Mouse (Mus musculus) liver, adult 2 months (tissue): ENCODE measurements around the gene Plbd2. TPM values are rescaled to one million over a fixed set of nuclear protein-coding genes. Genes with fewer than 3 reads are reported as not detected.

Source experiments
- DNase-seq: peaks from one replicate; pipeline ENCODE4 v3.0.0-alpha.2; 2011; ENCODE audit warnings: low read depth, low spot score; ENCODE audit errors: extremely low read depth
- H3K27ac ChIP-seq: fragments of 200-500 bp; replicated peaks from 2 replicates; pipeline ENCODE4 v1.5.1; 2012; ENCODE audit warnings: low read depth, mild to moderate bottlenecking, control low read depth, inconsistent platforms, low read length; ENCODE audit not compliant: insufficient read depth
- H3K27me3 ChIP-seq: fragments of 200-500 bp; 2 replicates; pipeline ENCODE4 v1.6.1; 2012; ENCODE audit warnings: mild to moderate bottlenecking, moderate library complexity, low read length, inconsistent platforms; ENCODE audit not compliant: control insufficient read depth, insufficient read depth
- H3K36me3 ChIP-seq: fragments of 200-500 bp; 2 replicates; pipeline ENCODE4 v1.6.1; 2012; ENCODE audit warnings: low read length, inconsistent platforms; ENCODE audit not compliant: control insufficient read depth, insufficient read depth
- H3K4me1 ChIP-seq: fragments of 200-500 bp; 2 replicates; pipeline ENCODE4 v1.6.1; 2011; ENCODE audit warnings: low read length; ENCODE audit not compliant: control insufficient read depth, insufficient read depth
- H3K4me3 ChIP-seq: fragments of 200-500 bp; 2 replicates; pipeline ENCODE4 v1.5.1; 2011; ENCODE audit warnings: low read depth, mild to moderate bottlenecking, control low read depth, low read length, moderate library complexity; ENCODE audit not compliant: insufficient read depth
- H3K79me2 ChIP-seq: fragments of 200-500 bp; 2 replicates; pipeline ENCODE4 v1.6.1; 2012; ENCODE audit warnings: inconsistent platforms, mild to moderate bottlenecking, low read length, moderate library complexity; ENCODE audit not compliant: control insufficient read depth, insufficient read depth
- H3K9ac ChIP-seq: fragments of 200-500 bp; 2 replicates; pipeline ENCODE4 v1.6.1; 2012; ENCODE audit warnings: low read depth, mild to moderate bottlenecking, control low read depth, inconsistent platforms, low read length
- CTCF ChIP-seq: fragments of 200-500 bp; IDR thresholded peaks from 2 replicates; pipeline ENCODE4 v1.5.1; 2011; ENCODE audit warnings: low read depth, low read length, control low read depth
- POLR2A ChIP-seq: fragments of 200-500 bp; IDR thresholded peaks from 2 replicates; pipeline ENCODE4 v1.6.1; 2011; ENCODE audit warnings: low read length, control low read depth; ENCODE audit not compliant: insufficient read depth; ENCODE audit errors: extremely low read depth
- WGBS: fragments of 180-500 bp; shearing (Covaris S2); methylation state at CpG from one replicate; pipeline ENCODE4 v1.1.7; 2018; 5-methylcytosine and 5-hydroxymethylcytosine counted together
- polyA plus RNA-seq: library from polyadenylated mRNA; depleted of rRNA; stranded (reverse); fragments of >200 nt; gene quantifications from 2 replicates; pipeline ENCODE4 v1.2.3, GENCODE M21; 2012; rRNA removed
- total RNA-seq: library from RNA; depleted of rRNA; stranded (reverse); fragments of >200 nt; gene quantifications from 2 replicates; pipeline ENCODE4 v1.2.3, GENCODE M21; 2014; rRNA removed

The Plbd2 gene
- total and polyA plus RNA-seq, 2 experiments, result 18.1 to 42.0 TPM

GRCm38 (mm10) chr5:120437539-120437938 is 65.9 kb downstream of the Plbd2 start:
- TF ChIP-seq CTCF, result no peak
- TF ChIP-seq POLR2A, result no peak
- WGBS, result 8% methylated on average over 17 of the region's 17 CpGs
- H3K4me1 ChIP-seq, result no peaks in the 10 kb centered on the region

DNA sequence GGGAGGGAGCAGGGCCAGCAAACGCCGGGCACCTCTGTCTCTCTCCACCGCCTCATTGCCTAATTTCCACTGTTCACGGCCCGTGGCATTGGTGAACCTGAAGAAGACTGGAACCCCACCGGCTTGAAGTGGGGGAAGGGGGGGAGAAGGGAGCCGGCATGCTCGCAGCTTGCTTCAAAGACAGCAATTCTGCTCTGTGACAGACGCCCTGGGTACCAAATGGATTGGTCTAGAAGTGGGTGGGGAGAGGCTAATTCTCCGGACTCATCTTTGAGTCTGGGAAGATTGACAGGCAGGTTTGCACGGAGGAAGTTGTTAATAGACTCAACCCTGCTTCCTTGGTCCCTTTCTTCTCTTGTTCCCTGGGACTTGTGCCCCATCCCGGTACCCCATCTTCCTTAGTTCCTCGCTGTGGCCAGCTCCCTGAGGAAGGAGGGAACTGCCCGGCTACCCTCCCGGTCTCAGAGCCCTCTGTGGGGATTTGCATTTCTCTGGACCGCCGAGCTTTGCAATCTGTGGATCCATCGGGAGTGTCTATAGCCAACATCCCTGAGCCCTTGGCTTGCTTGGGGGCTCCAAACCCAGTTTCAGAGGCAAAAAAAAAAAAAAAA is 66.4 kb downstream of the Plbd2 start:
- Histone ChIP-seq H3K27ac (no peak overlapping the region), H3K27me3 (peaks cover 36% of the 10 kb centered on the region), H3K4me3 (no peak overlapping the region), H3K4me1 (no peaks in the 10 kb centered on the region), H3K9ac (no peak overlapping the region), H3K79me2 (no peaks in the 10 kb centered on the region), H3K36me3 (no peaks in the 10 kb centered on the region)
- no peak for TF ChIP-seq CTCF
- TF ChIP-seq POLR2A, result no peak
- 2% methylated on average over 18 of the region's 18 CpGs for WGBS
- DNase-seq, result no peak

More at GRCm38 (mm10) chr5:120437539-120437938, 65.9 kb downstream of the Plbd2 start:
- Histone ChIP-seq H3K27ac (no peak overlapping the region), H3K27me3 (peaks cover 31% of the 10 kb centered on the region), H3K79me2 (no peaks in the 10 kb centered on the region), H3K36me3 (no peaks in the 10 kb centered on the region), H3K4me3 (no peak overlapping the region), H3K9ac (no peak overlapping the region)
- DNase-seq, result no peak

GRCm38 (mm10) chr5:120435731-120436501 is 67.5 kb downstream of the Plbd2 start:
- H3K4me3 ChIP-seq, result no peak overlapping the region
- DNase-seq, result no peak
- H3K79me2 ChIP-seq, result no peaks in the 10 kb centered on the region
- 2% methylated on average over 47 of the region's 47 CpGs for WGBS
- H3K27ac ChIP-seq, result no peak overlapping the region
- TF ChIP-seq CTCF, result no peak
- H3K36me3 ChIP-seq, result no peaks in the 10 kb centered on the region
- peaks cover 46% of the 10 kb centered on the region for H3K27me3 ChIP-seq
- H3K4me1 ChIP-seq, result no peaks in the 10 kb centered on the region
- H3K9ac ChIP-seq, result no peak overlapping the region

DNA sequence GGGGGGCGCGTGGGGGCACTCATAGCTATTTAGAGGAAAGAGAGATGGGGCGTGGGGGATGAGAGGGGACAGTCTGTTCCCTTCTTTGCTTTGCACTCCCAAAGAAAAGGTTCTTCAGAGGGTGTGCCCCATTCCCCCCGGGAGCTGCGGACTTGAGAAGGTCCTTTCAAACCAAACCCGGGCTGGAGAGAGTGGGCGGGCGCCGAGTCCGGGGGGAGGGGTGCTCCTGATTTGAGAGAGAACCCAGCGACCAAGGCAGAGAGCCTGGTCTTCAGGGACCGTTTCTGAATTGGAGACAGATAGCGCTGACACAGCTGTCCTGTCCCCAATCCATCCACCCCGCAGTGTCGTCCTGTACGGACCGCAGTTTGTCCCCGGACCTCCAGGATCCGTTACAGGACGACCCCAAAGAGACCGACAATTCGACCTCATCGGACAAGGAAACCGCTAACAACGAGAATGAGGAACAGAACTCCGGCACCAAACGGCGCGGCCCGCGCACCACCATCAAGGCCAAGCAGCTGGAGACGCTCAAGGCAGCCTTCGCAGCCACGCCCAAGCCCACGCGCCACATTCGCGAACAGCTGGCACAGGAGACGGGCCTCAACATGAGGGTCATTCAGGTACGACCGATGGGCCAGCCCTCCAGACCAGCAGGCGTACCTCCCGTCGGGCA is 68.3 kb downstream of the Plbd2 start:
- TF ChIP-seq CTCF (no peak), POLR2A (no peak)
- H3K4me1 ChIP-seq, result no peaks in the 10 kb centered on the region
- H3K36me3 ChIP-seq, result no peaks in the 10 kb centered on the region
- peaks cover 48% of the 10 kb centered on the region for H3K27me3 ChIP-seq
- no peak overlapping the region for H3K9ac ChIP-seq
- H3K27ac ChIP-seq, result no peak overlapping the region
- no peak for DNase-seq
- 2% methylated on average over 44 of the region's 44 CpGs for WGBS
- H3K4me3 ChIP-seq, result no peak overlapping the region
- H3K79me2 ChIP-seq, result no peaks in the 10 kb centered on the region

DNA sequence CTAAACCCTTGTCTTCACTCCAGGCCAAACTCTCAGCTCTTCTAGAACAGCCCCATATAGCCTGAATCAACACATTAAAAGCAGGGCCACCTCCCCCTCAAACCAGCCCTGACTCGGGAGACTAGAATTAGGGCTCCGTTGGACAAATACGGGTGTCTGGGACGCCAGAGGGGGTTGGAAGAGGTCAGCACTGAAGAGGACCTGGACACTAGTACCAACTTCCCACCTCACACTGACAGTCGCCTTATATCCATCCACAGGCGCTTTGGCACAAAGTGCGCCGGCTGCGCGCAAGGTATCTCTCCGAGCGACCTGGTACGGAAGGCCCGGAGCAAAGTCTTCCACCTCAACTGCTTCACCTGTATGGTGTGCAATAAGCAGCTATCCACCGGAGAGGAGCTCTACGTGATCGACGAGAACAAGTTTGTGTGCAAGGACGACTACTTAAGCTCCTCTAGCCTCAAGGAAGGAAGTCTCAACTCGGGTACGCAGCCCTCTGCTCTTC is 69.1 kb downstream of the Plbd2 start:
- Histone ChIP-seq H3K79me2 (no peaks in the 10 kb centered on the region), H3K4me3 (no peak overlapping the region), H3K9ac (no peak overlapping the region), H3K27ac (no peak overlapping the region), H3K36me3 (no peaks in the 10 kb centered on the region), H3K27me3 (peaks cover 40% of the 10 kb centered on the region), H3K4me1 (no peaks in the 10 kb centered on the region)
- WGBS, result 6% methylated on average over 21 of the region's 21 CpGs
- TF ChIP-seq POLR2A (no peak), CTCF (no peak)
- DNase-seq, result no peak

Other genes with a start within 250 kb of the Plbd2 start
- not detected in 2 replicates for gene Lhx5, start 71.9 kb downstream of the Plbd2 start, total RNA-seq
- gene Lhx5, start 71.9 kb downstream of the Plbd2 start, polyA plus RNA-seq, result not detected in 2 replicates
- 11.7 and 23.2 TPM in 2 replicates for gene Sdsl, start 30.8 kb downstream of the Plbd2 start, total RNA-seq
- 18.6 and 25.9 TPM in 2 replicates for gene Sdsl, start 30.8 kb downstream of the Plbd2 start, polyA plus RNA-seq
- gene Sds, start 27.1 kb downstream of the Plbd2 start, total RNA-seq, result 410 and 645 TPM in 2 replicates
- 648 and 709 TPM in 2 replicates for gene Sds, start 27.1 kb downstream of the Plbd2 start, polyA plus RNA-seq
- 40.6 and 78.9 TPM in 2 replicates for gene Slc8b1, start 7.5 kb upstream of the Plbd2 start, total RNA-seq
- gene Slc8b1, start 7.5 kb upstream of the Plbd2 start, polyA plus RNA-seq, result 47.6 and 52.4 TPM in 2 replicates
- gene Tpcn1, start 85.0 kb upstream of the Plbd2 start, total RNA-seq, result 7.6 and 11.5 TPM in 2 replicates
- 51.9 and 78.1 TPM in 2 replicates for gene Tpcn1, start 85.0 kb upstream of the Plbd2 start, polyA plus RNA-seq
- gene Iqcd, start 85.4 kb upstream of the Plbd2 start, total RNA-seq, result 0.09 TPM in 1 of 2 replicates, not detected in the other
- 0.15 and 0.22 TPM in 2 replicates for gene Iqcd, start 85.4 kb upstream of the Plbd2 start, polyA plus RNA-seq
- 4.4 and 5.9 TPM in 2 replicates for gene Rita1, start 109.0 kb upstream of the Plbd2 start, total RNA-seq
- 9.1 and 10.5 TPM in 2 replicates for gene Rita1, start 109.0 kb upstream of the Plbd2 start, polyA plus RNA-seq
- 15.2 and 19.8 TPM in 2 replicates for gene Ddx54, start 109.1 kb upstream of the Plbd2 start, total RNA-seq
- 24.2 and 24.6 TPM in 2 replicates for gene Ddx54, start 109.1 kb upstream of the Plbd2 start, polyA plus RNA-seq
- gene Cfap73, start 130.6 kb upstream of the Plbd2 start, total RNA-seq, result not detected in 2 replicates
- gene Cfap73, start 130.6 kb upstream of the Plbd2 start, polyA plus RNA-seq, result not detected in 2 replicates
- 0.09 and 0.54 TPM in 2 replicates for gene Rasal1, start 145.2 kb upstream of the Plbd2 start, total RNA-seq
- gene Rasal1, start 145.2 kb upstream of the Plbd2 start, polyA plus RNA-seq, result 0.10 and 0.95 TPM in 2 replicates
- gene Dtx1, start 208.3 kb upstream of the Plbd2 start, total RNA-seq, result 0.65 and 1.4 TPM in 2 replicates
- gene Dtx1, start 208.3 kb upstream of the Plbd2 start, polyA plus RNA-seq, result 0.75 and 1.3 TPM in 2 replicates
- 1.8 and 1.9 TPM in 2 replicates for gene Oas2, start 246.2 kb upstream of the Plbd2 start, total RNA-seq
- 1.3 and 5.4 TPM in 2 replicates for gene Oas2, start 246.2 kb upstream of the Plbd2 start, polyA plus RNA-seq